Mouse (Mus musculus): ENCODE results near the gene Tfpi. TPM values are rescaled to one million over a fixed set of nuclear protein-coding genes. Genes with fewer than 3 reads are reported as not detected.

Gene Tfpi
- 14.4 and 18.2 TPM in 2 replicates for polyA plus RNA-seq (2012; rRNA removed)

DNA sequence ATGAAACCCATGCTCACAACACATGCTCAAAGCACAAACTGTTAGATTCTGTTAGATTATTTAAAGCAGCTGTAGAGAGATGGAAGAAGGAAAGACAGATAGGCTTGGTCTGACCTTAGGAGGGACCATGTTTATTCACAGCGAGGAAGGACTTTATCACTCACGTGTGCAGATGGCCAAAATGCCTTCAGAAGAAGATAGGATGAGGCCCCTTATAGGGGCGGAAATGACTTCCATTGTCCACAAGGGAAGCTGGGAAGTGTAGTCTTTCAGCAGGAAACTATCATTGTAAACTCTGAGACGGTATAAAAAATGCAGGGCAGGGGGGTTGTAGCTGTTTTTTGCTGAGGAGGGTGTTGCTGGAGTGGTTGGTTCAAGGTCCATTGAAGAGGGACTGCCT, at the start of gene Tfpi:
TSS of gene Tfpi (minus strand) at position 199 of the 400 bp plus-strand sequence.

GRCm38 (mm10) chr2:84425138-84425537, 51.4 kb downstream of the Tfpi start, which contains the start of gene Calcrl:
Gene Calcrl, minus strand, starts transcription at chr2:84425411.

Other genes with a start within 250 kb of the Tfpi start
- gene Calcrl, start 51.4 kb downstream of the Tfpi start, polyA plus RNA-seq (2012; rRNA removed) = 3.3 and 3.4 TPM in 2 replicates
- gene Ctnnd1, start 174.0 kb upstream of the Tfpi start, polyA plus RNA-seq (2012; rRNA removed) = 81.6 and 82.8 TPM in 2 replicates
- 0.03 TPM in 1 of 2 replicates, not detected in the other for gene Btbd18, start 182.3 kb upstream of the Tfpi start, polyA plus RNA-seq (2012; rRNA removed)
- 220 and 235 TPM in 2 replicates for gene Selenoh, start 194.0 kb upstream of the Tfpi start, polyA plus RNA-seq (2012; rRNA removed)
- gene Gm28635, start 201.3 kb upstream of the Tfpi start, polyA plus RNA-seq (2012; rRNA removed) = 0.03 TPM in 1 of 2 replicates, not detected in the other
- 35.5 and 36.4 TPM in 2 replicates for gene Med19, start 201.6 kb upstream of the Tfpi start, polyA plus RNA-seq (2012; rRNA removed)
- gene Tmx2, start 202.4 kb upstream of the Tfpi start, polyA plus RNA-seq (2012; rRNA removed) = 148 and 155 TPM in 2 replicates
- 30.7 and 30.8 TPM in 2 replicates for gene Zdhhc5, start 238.4 kb upstream of the Tfpi start, polyA plus RNA-seq (2012; rRNA removed)